Mouse (Mus musculus) E14TG2a.4 (cell line): ENCODE data around the gene Pik3c2a.

ENCODE experiments used
- CTCF ChIP-seq: conservative IDR thresholded peaks from 2 replicates; pipeline ENCODE4 v1.5.1; 2014; ENCODE audit warnings: low read length
- NANOG ChIP-seq: IDR thresholded peaks from 2 replicates; pipeline ENCODE4 v1.6.1; 2014; ENCODE audit warnings: borderline replicate concordance, low read length, mixed read lengths

DNA sequence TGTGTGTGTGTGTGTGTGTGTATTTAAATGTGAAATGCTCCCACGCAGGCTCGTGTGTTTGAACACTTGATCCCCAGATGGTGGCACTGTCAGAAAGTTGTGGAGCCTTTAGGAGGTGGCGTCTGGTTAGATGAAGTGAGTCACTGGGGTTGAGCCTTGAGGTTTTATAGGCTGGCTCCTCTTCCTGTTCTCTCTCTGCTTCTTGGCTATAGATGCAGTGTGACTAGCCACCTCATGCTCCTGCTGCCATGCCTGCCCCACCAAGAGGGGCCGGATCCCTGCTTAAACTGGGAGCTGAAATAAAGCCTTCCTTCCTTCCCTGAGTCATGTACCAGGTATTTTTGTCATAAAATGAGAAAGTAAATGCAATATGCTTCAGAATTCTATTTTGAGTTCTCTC is 47.9 kb upstream of the Pik3c2a start:
- no peak for TF ChIP-seq NANOG
- TF ChIP-seq CTCF = no peak
